Mouse (Mus musculus) hindbrain, embryonic 13.5 days (tissue): Measurements from ENCODE around the gene Chadl. TPM values are rescaled to one million over a fixed set of nuclear protein-coding genes. Genes with fewer than 3 reads are reported as not detected.

ENCODE experiments used
- ATAC-seq: fragments of 200-750 bp; cut with Nextera tagmentation; 2 replicates; pipeline ENCODE4 v1.8.0; 2017; ENCODE audit warnings: moderate TSS enrichment; ENCODE audit not compliant: low FRiP score
- H3K27ac ChIP-seq: fragments of 300-500 bp; sonication (generic); 2 replicates; pipeline ENCODE4 v1.5.1; 2015; ENCODE audit warnings: inconsistent platforms, mild to moderate bottlenecking, moderate library complexity
- H3K27me3 ChIP-seq: fragments of 300-500 bp; sonication (generic); 2 replicates; pipeline ENCODE4 v1.6.1; 2015; ENCODE audit warnings: mild to moderate bottlenecking, inconsistent platforms
- H3K36me3 ChIP-seq: fragments of 300-500 bp; sonication (generic); 2 replicates; pipeline ENCODE4 v1.6.1; 2015; ENCODE audit warnings: mild to moderate bottlenecking, inconsistent platforms
- H3K4me1 ChIP-seq: fragments of 300-500 bp; sonication (generic); replicated peaks from 2 replicates; pipeline ENCODE4 v1.6.1; 2015; ENCODE audit warnings: inconsistent platforms
- H3K4me2 ChIP-seq: fragments of 300-500 bp; sonication (generic); 2 replicates; pipeline ENCODE4 v1.6.1; 2015; ENCODE audit warnings: inconsistent platforms, mild to moderate bottlenecking, moderate library complexity
- H3K4me3 ChIP-seq: fragments of 300-500 bp; sonication (generic); 2 replicates; pipeline ENCODE4 v1.5.1; 2015; ENCODE audit warnings: mild to moderate bottlenecking, inconsistent platforms
- H3K9ac ChIP-seq: fragments of 300-500 bp; sonication (generic); 2 replicates; pipeline ENCODE4 v1.6.1; 2015; ENCODE audit warnings: mild to moderate bottlenecking, inconsistent platforms
- H3K9me3 ChIP-seq: fragments of 300-500 bp; sonication (generic); 2 replicates; pipeline ENCODE4 v1.6.1; 2016; ENCODE audit warnings: inconsistent platforms
- WGBS: fragments of 180-500 bp; shearing (Covaris S2); methylation state at CpG from one replicate; pipeline ENCODE4 v1.1.7; 2015; 5-methylcytosine and 5-hydroxymethylcytosine counted together
- polyA plus RNA-seq: library from polyadenylated mRNA; unstranded; fragments of >200 nt; fragmentation: Nextera tagmentation; extraction: Ambion mirVana; gene quantifications from 2 replicates; pipeline ENCODE4 v1.2.1, GENCODE M21; 2015

Gene Chadl
- polyA plus RNA-seq, 1 experiment from 2014 or later, result 14.2 TPM

DNA sequence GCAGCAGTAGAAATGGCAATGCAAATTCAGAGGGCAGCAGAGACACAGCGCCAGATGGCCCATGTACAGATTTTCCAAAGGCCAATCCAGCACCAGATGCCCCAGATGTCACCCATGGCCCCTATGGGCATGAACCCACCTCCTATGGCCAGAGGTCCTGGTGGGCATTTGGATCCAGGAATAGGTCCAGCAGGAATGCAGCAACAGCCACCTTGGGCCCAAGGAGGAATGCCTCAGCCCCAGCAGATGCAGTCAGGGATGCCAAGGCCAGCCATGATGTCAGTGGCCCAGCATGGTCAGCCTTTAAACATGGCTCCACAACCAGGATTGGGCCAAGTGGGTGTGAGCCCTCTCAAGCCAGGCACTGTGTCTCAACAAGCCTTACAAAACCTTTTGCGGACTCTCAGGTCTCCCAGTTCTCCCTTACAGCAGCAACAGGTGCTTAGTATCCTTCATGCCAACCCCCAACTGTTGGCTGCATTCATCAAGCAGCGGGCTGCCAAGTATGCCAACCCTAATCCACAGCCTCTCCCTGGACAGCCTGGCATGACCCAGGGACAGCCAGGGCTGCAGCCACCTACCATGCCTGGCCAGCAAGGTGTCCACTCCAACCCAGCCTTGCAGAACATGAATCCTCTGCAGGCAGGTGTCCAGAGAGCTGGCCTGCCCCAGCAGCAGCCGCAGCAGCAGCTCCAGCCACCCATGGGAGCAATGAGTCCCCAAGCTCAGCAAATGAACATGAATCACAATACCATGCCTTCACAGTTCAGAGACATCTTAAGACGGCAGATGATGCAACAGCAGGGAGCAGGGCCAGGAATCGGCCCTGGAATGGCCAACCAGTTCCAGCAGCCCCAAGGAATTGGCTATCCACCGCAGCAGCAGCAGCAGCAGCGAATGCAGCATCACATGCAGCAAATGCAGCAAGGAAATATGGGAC lies 47.3 kb downstream of the Chadl start:
- Histone ChIP-seq H3K4me2 (no peak overlapping the region), H3K27me3 (no peaks in the 10 kb centered on the region), H3K9ac (no peak overlapping the region), H3K4me3 (no peak overlapping the region), H3K36me3 (peaks cover 76% of the 10 kb centered on the region), H3K4me1 (no peaks in the 10 kb centered on the region), H3K9me3 (no peaks in the 10 kb centered on the region), H3K27ac (no peak overlapping the region)
- WGBS, result 97% methylated on average over 8 of the region's 8 CpGs
- no peak for ATAC-seq

Other genes starting within 250 kb of the Chadl start
- gene Rbx1, start 231.0 kb downstream of the Chadl start, polyA plus RNA-seq, result 482 and 500 TPM in 2 replicates
- 20.4 and 20.6 TPM in 2 replicates for gene Ep300, start 111.9 kb downstream of the Chadl start, polyA plus RNA-seq
- 28.6 and 29.5 TPM in 2 replicates for gene L3mbtl2, start 33.4 kb downstream of the Chadl start, polyA plus RNA-seq
- gene Zc3h7b, start 47.8 kb upstream of the Chadl start, polyA plus RNA-seq, result 42.6 and 46.8 TPM in 2 replicates
- gene Rangap1, start 48.2 kb upstream of the Chadl start, polyA plus RNA-seq, result 129 and 140 TPM in 2 replicates
- gene Tef, start 105.1 kb upstream of the Chadl start, polyA plus RNA-seq, result 22.3 and 22.4 TPM in 2 replicates
- gene Tob2, start 161.5 kb upstream of the Chadl start, polyA plus RNA-seq, result 15.6 and 15.7 TPM in 2 replicates
- 123 and 125 TPM in 2 replicates for gene Phf5a, start 174.6 kb upstream of the Chadl start, polyA plus RNA-seq
- 237 and 248 TPM in 2 replicates for gene Aco2, start 175.0 kb upstream of the Chadl start, polyA plus RNA-seq
- gene Polr3h, start 229.0 kb upstream of the Chadl start, polyA plus RNA-seq, result 73.3 and 76.8 TPM in 2 replicates
- 130 and 137 TPM in 2 replicates for gene Csdc2, start 239.5 kb upstream of the Chadl start, polyA plus RNA-seq